Comparison of ENCODE assay signal across 16 mouse cellular contexts in the genomic region with DNA sequence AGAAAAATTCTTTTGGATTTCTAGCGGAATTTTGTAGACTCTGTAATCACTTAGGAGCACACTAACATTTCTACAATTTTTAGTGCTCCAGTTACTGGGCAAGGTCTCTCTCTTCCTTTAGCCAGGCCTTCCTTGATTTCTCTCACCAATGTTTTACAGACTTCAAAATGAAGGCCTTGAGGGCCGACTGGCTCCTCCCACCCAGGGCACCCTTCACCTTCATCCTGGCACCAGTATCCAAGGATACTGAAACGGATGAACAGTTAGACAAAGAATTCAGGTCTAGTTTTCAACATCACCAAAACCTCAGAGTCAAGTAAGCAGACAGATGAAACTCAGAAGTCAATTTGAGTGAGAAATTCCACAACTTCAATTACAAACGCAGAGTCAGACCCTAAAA.
"Had no signal": no experiment of that assay in that cellular context is flagged by ENCODE, and none has a peak within 500 bp of the region (broad histone marks: within the 10 kb centered on the region; RNA-seq: fewer than 3 reads in every experiment).

No protein-coding gene starts in this region.

- DNase-seq: kidney, postnatal 4 days; left cerebral cortex, postnatal 4 days; lung, adult 18-20 months; retina, postnatal 1 day; right cerebral cortex, postnatal 25 days had no signal

- H3K4me3 ChIP-seq: limb, embryonic 12.5 days; limb, embryonic 15.5 days; lung, embryonic 15.5 days; megakaryocyte, embryonic 14.5 days; midbrain, embryonic 10.5 days; midbrain, embryonic 13.5 days; myocyte; neural tube, embryonic 13.5 days had no signal

- H3K27ac ChIP-seq: limb, embryonic 12.5 days; limb, embryonic 15.5 days; liver, embryonic 14.5 days; lung, embryonic 15.5 days; midbrain, embryonic 10.5 days; midbrain, embryonic 13.5 days; neural tube, embryonic 13.5 days had no signal

- H3K4me2 ChIP-seq: limb, embryonic 12.5 days; limb, embryonic 15.5 days; lung, embryonic 15.5 days; midbrain, embryonic 13.5 days; neural tube, embryonic 13.5 days had no signal

- H3K9me3 ChIP-seq: limb, embryonic 12.5 days; limb, embryonic 15.5 days; lung, embryonic 15.5 days; megakaryocyte, embryonic 14.5 days; midbrain, embryonic 10.5 days; midbrain, embryonic 13.5 days; neural tube, embryonic 13.5 days had no signal

- H3K9ac ChIP-seq: limb, embryonic 12.5 days; limb, embryonic 15.5 days; liver, embryonic 14.5 days; lung, embryonic 15.5 days; midbrain, embryonic 13.5 days; neural tube, embryonic 13.5 days had no signal

- ATAC-seq: intestine, postnatal 0 days; midbrain, embryonic 13.5 days; midbrain, embryonic 16.5 days had no signal

- H3K36me3 ChIP-seq: limb, embryonic 12.5 days; limb, embryonic 15.5 days; lung, embryonic 15.5 days; midbrain, embryonic 10.5 days had no signal

- H3K27me3 ChIP-seq: limb, embryonic 12.5 days; limb, embryonic 15.5 days; lung, embryonic 15.5 days; megakaryocyte, embryonic 14.5 days; midbrain, embryonic 13.5 days; neural tube, embryonic 13.5 days had no signal

- H3K4me1 ChIP-seq: midbrain, embryonic 10.5 days; midbrain, embryonic 13.5 days had no signal
